Mouse (Mus musculus): ENCODE measurements around the gene Atp6v1c2. TPM values are rescaled to one million over a fixed set of nuclear protein-coding genes. Genes with fewer than 3 reads are reported as not detected.
A peak's percentile ranks its signal among the peaks of the same experiment; 100 is the strongest.

The Atp6v1c2 gene
- polyA plus RNA-seq, 1 experiment from 2014 or later, result 56.4 TPM

DNA sequence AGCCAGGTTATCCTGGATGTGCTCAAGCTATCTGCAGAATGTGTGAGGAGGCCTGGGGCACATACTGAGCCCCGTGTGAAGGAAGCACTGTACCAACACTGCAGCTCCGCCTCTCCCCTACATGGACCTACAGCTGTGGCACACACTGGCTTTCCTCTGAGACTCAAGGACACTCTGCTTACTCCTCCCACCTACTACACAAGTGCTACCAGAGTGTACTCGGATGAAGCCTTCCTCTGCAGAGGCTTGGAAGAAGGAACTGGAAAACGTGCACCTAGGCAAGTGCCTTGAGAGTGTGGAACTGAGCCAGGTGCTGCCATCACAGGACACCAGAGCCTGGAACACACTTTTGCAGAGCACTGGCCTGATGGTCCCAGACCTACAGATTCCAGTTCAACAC lies 38.6 kb downstream of the Atp6v1c2 start:
- WGBS, result 43% methylated on average over 4 of the region's 4 CpGs
- peaks cover 6% of the 10 kb centered on the region; the same call in 1 of the 2 replicates for H3K4me1 ChIP-seq (ENCODE audit: insufficient read depth, low read depth, low read length)
- H3K9ac ChIP-seq (replicated peaks; ENCODE audit: low read depth), result no peak overlapping the region
- ATAC-seq (peak; percentile 94), DNase-seq (ENCODE audit: low spot score) (peak; percentile 92)
- H3K27ac ChIP-seq (ENCODE audit: low read length), result peak overlapping the region; percentile 51
- H3K4me2 ChIP-seq (replicated peaks; ENCODE audit: low read depth, low read length), result no peak overlapping the region
- TF ChIP-seq CTCF (IDR thresholded peaks at IDR 0.05) (no peak), EP300 (IDR thresholded peaks at IDR 0.05) (no peak)
- H3K9me3 ChIP-seq (ENCODE audit: low read length), result no peaks in the 10 kb centered on the region
- H3K36me3 ChIP-seq (ENCODE audit: insufficient read depth, low read length), result no peaks in the 10 kb centered on the region
- H3K4me3 ChIP-seq (ENCODE audit: low read depth, low read length), result no peak overlapping the region
- no peaks in the 10 kb centered on the region for H3K27me3 ChIP-seq (replicated peaks; ENCODE audit: insufficient read depth, low read length)

DNA sequence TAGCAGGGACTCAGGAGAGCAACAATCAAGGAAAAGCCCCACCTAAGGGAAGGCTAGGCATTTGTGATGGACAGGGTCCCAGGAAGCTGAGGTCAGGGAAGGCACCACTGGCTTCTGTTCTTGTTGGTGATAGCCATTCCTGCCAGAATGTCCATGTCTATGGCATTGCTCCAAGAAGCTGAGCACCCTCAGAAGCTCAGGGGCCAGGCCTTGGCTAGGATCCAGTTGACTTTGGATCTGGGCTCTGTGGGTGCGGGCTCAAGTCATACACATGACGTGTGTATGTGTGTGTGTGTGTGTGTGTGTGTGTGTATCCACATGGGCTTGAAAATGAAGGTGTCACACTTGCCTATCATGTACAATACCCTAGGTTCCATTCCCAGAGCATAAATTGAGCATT lies 39.2 kb downstream of the Atp6v1c2 start:
- DNase-seq (ENCODE audit: low spot score), result peak; percentile 75
- peak; percentile 73 for ATAC-seq
- H3K9me3 ChIP-seq (ENCODE audit: low read length), result no peaks in the 10 kb centered on the region
- H3K27ac ChIP-seq (ENCODE audit: low read length), result peak overlapping the region; percentile 51
- H3K9ac ChIP-seq (replicated peaks; ENCODE audit: low read depth), result no peak overlapping the region
- peaks cover 6% of the 10 kb centered on the region; the same call in 1 of the 2 replicates for H3K4me1 ChIP-seq (ENCODE audit: insufficient read depth, low read depth, low read length)
- no peak overlapping the region for H3K4me2 ChIP-seq (replicated peaks; ENCODE audit: low read depth, low read length)
- WGBS, result 43% methylated on average over 2 of the region's 2 CpGs
- no peak overlapping the region for H3K4me3 ChIP-seq (ENCODE audit: low read depth, low read length)
- no peaks in the 10 kb centered on the region for H3K27me3 ChIP-seq (replicated peaks; ENCODE audit: insufficient read depth, low read length)
- H3K36me3 ChIP-seq (ENCODE audit: insufficient read depth, low read length), result peaks cover 2% of the 10 kb centered on the region; the same call in 1 of the 2 replicates
- TF ChIP-seq EP300 (IDR thresholded peaks at IDR 0.05) (no peak), CTCF (IDR thresholded peaks at IDR 0.05) (no peak)

DNA sequence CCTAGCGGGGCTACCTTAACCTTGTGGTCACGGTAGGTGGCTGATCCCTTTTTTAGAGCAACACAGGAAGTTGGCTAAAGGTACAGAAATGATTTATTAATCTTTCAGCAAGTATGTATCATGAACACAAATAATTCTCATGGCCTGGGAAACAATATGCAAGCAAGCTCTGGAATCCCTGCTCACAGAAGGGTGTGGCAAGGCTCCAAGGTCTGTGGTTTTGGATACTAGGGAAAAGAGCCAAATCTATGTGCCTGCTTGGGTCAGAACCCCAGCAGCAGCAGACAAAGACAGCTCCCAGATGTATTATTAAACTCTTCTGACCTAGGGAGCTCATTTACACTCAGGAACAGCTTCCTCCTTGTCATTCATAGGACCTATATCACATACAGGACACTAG lies 40.1 kb downstream of the Atp6v1c2 start:
- peaks cover 6% of the 10 kb centered on the region; the same call in 1 of the 2 replicates for H3K4me1 ChIP-seq (ENCODE audit: insufficient read depth, low read depth, low read length)
- 39% methylated on average over 2 of the region's 2 CpGs for WGBS
- TF ChIP-seq CTCF (IDR thresholded peaks at IDR 0.05), result no peak
- no peak for TF ChIP-seq EP300 (IDR thresholded peaks at IDR 0.05)

DNA sequence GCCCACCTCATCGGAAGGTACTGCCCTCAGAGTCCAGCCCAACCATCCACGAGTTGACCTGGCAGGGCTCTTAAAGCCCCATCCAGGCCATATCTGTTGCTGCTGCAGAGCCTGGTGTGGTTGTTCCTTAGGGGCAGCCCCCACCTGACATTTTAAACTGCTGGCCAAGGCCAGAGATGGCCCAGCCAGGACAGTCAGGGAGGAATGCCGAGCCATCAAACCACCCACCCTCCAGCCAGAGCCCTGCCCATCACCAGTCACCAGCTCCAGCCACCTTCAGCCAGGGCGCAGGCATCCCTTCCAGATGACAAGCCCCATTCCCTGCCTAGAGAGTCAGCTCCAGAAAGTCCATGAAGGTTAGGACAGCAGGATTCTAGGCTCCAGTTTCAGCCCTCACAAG lies 40.7 kb downstream of the Atp6v1c2 start:
- WGBS, result 61% methylated on average over 4 of the region's 4 CpGs

More for the DNA sequence above, 40.1 kb downstream of the Atp6v1c2 start:
- Histone ChIP-seq H3K27me3 (replicated peaks; ENCODE audit: insufficient read depth, low read length) (no peaks in the 10 kb centered on the region), H3K27ac (ENCODE audit: low read length) (peak overlapping the region; percentile 51; the same call in 1 of the 2 replicates), H3K4me2 (replicated peaks; ENCODE audit: low read depth, low read length) (no peak overlapping the region), H3K9ac (replicated peaks; ENCODE audit: low read depth) (no peak overlapping the region), H3K36me3 (ENCODE audit: insufficient read depth, low read length) (peaks cover 7% of the 10 kb centered on the region; the same call in 1 of the 2 replicates), H3K9me3 (ENCODE audit: low read length) (no peaks in the 10 kb centered on the region), H3K4me3 (ENCODE audit: low read depth, low read length) (no peak overlapping the region)
- DNase-seq (ENCODE audit: low spot score), result peak; percentile 21
- ATAC-seq, result no peak

DNA sequence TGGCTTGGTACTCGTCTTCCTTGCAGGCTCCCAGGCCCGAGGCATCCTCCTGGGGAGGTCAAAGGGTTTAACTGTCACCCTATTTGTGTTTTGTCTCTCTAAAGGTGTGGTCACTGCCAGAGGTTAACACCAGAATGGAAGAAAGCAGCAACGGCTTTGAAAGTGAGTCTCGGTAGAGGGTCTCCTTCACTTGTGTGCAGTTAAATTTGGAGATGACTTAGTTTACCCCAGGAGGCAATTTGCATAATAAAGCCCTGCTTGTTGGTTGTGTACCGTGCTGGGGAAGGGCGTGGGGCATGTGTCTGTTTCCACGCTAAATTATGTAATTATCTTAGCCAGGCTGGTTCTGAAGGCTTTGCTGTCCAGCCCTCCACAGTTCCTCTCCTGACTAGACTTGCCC lies 55.3 kb downstream of the Atp6v1c2 start:
- Histone ChIP-seq H3K4me2 (replicated peaks; ENCODE audit: low read depth, low read length) (no peak overlapping the region), H3K9ac (replicated peaks; ENCODE audit: low read depth) (no peak overlapping the region), H3K27ac (ENCODE audit: low read length) (no peak overlapping the region), H3K36me3 (ENCODE audit: insufficient read depth, low read length) (peaks cover 37% of the 10 kb centered on the region), H3K4me3 (ENCODE audit: low read depth, low read length) (no peak overlapping the region), H3K9me3 (ENCODE audit: low read length) (no peaks in the 10 kb centered on the region), H3K27me3 (replicated peaks; ENCODE audit: insufficient read depth, low read length) (no peaks in the 10 kb centered on the region), H3K4me1 (ENCODE audit: insufficient read depth, low read depth, low read length) (no peaks in the 10 kb centered on the region)
- ATAC-seq (no peak), DNase-seq (ENCODE audit: low spot score) (no peak)
- WGBS, result 80% methylated on average over 7 of the region's 7 CpGs
- no peak for TF ChIP-seq EP300 (IDR thresholded peaks at IDR 0.05)
- no peak for TF ChIP-seq CTCF (IDR thresholded peaks at IDR 0.05)

More for the DNA sequence above, 40.7 kb downstream of the Atp6v1c2 start:
- ATAC-seq, result no peak
- no peak overlapping the region for H3K4me3 ChIP-seq (ENCODE audit: low read depth, low read length)
- no peak for DNase-seq (ENCODE audit: low spot score)
- peaks cover 9% of the 10 kb centered on the region; the same call in 1 of the 2 replicates for H3K36me3 ChIP-seq (ENCODE audit: insufficient read depth, low read length)
- H3K27me3 ChIP-seq (replicated peaks; ENCODE audit: insufficient read depth, low read length), result no peaks in the 10 kb centered on the region
- no peak for TF ChIP-seq CTCF (IDR thresholded peaks at IDR 0.05)
- H3K9ac ChIP-seq (replicated peaks; ENCODE audit: low read depth), result no peak overlapping the region
- no peak overlapping the region; the same call in 1 of the 2 replicates for H3K27ac ChIP-seq (ENCODE audit: low read length)
- H3K4me1 ChIP-seq (ENCODE audit: insufficient read depth, low read depth, low read length), result peaks cover 6% of the 10 kb centered on the region; the same call in 1 of the 2 replicates
- no peak overlapping the region for H3K4me2 ChIP-seq (replicated peaks; ENCODE audit: low read depth, low read length)
- H3K9me3 ChIP-seq (ENCODE audit: low read length), result no peaks in the 10 kb centered on the region

DNA sequence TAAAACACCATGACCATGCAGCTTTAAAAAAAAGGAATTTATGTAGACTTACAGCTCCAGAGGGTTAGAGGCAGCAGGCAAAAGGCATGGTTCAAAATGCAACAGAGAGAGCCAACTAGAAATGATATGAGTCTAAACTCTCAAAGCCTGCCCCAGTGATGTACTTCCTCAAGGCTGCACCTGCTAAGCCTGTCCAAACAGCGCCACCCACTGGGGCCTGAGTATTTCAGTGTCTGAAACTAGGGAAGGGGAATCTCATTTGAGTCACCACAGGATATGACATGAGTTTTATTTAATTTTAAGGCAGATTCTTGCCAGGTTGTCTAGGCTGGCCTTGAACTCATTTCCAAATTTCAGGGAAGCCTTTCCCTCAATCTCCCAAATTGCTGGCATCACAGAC lies 57.9 kb downstream of the Atp6v1c2 start:
- no peak overlapping the region for H3K4me3 ChIP-seq (ENCODE audit: low read depth, low read length)
- peak; percentile 68 for TF ChIP-seq CTCF (IDR thresholded peaks at IDR 0.05)
- no peak for TF ChIP-seq EP300 (IDR thresholded peaks at IDR 0.05)
- WGBS, result 72% methylated on average over 1 of the region's 1 CpGs
- H3K4me2 ChIP-seq (replicated peaks; ENCODE audit: low read depth, low read length), result no peak overlapping the region
- no peak overlapping the region for H3K27ac ChIP-seq (ENCODE audit: low read length)
- H3K9ac ChIP-seq (replicated peaks; ENCODE audit: low read depth), result no peak overlapping the region
- H3K36me3 ChIP-seq (ENCODE audit: insufficient read depth, low read length), result peaks cover 18% of the 10 kb centered on the region
- no peaks in the 10 kb centered on the region for H3K27me3 ChIP-seq (replicated peaks; ENCODE audit: insufficient read depth, low read length)
- ATAC-seq (no peak), DNase-seq (ENCODE audit: low spot score) (peak; percentile 43)
- peaks cover 7% of the 10 kb centered on the region for H3K4me1 ChIP-seq (ENCODE audit: insufficient read depth, low read depth, low read length)
- H3K9me3 ChIP-seq (ENCODE audit: low read length), result no peaks in the 10 kb centered on the region
